Mouse (Mus musculus) forebrain, embryonic 10.5 days (tissue): ENCODE measurements around the gene Zmym4. TPM values are rescaled to one million over a fixed set of nuclear protein-coding genes. Genes with fewer than 3 reads are reported as not detected.

Experiments used
- DNase-seq: peaks from one replicate; pipeline ENCODE4 v3.0.0-alpha.2; 2017; ENCODE audit warnings: low spot score; ENCODE audit errors: extremely low spot score
- H3K27ac ChIP-seq: fragments of 300-500 bp; sonication (generic); 2 replicates; pipeline ENCODE4 v1.5.1; 2016; ENCODE audit warnings: mild to moderate bottlenecking
- H3K27me3 ChIP-seq: fragments of 300-500 bp; sonication (generic); 2 replicates; pipeline ENCODE4 v1.6.1; 2016; ENCODE audit warnings: mild to moderate bottlenecking; ENCODE audit not compliant: poor library complexity, severe bottlenecking
- H3K36me3 ChIP-seq: fragments of 300-500 bp; sonication (generic); replicated peaks from 2 replicates; pipeline ENCODE4 v1.6.1; 2016; ENCODE audit warnings: mild to moderate bottlenecking, moderate library complexity
- H3K4me1 ChIP-seq: fragments of 300-500 bp; sonication (generic); 2 replicates; pipeline ENCODE4 v1.6.1; 2016
- H3K4me3 ChIP-seq: fragments of 300-500 bp; sonication (generic); 2 replicates; pipeline ENCODE4 v1.5.1; 2016; ENCODE audit warnings: mild to moderate bottlenecking, moderate library complexity
- H3K9me3 ChIP-seq: fragments of 300-500 bp; sonication (generic); 2 replicates; pipeline ENCODE4 v1.6.1; 2016; ENCODE audit warnings: mild to moderate bottlenecking, moderate library complexity
- WGBS: fragments of 180-500 bp; shearing (Covaris S2); methylation state at CpG from one replicate; pipeline ENCODE4 v1.1.7; 2016; 5-methylcytosine and 5-hydroxymethylcytosine counted together
- polyA plus RNA-seq: library from polyadenylated mRNA; unstranded; fragments of >200 nt; fragmentation: Nextera tagmentation; extraction: Ambion mirVana; gene quantifications from 2 replicates; pipeline ENCODE4 v1.2.1, GENCODE M21; 2016

Zmym4 gene
- polyA plus RNA-seq, 1 experiment from 2014 or later = 29.9 TPM

DNA sequence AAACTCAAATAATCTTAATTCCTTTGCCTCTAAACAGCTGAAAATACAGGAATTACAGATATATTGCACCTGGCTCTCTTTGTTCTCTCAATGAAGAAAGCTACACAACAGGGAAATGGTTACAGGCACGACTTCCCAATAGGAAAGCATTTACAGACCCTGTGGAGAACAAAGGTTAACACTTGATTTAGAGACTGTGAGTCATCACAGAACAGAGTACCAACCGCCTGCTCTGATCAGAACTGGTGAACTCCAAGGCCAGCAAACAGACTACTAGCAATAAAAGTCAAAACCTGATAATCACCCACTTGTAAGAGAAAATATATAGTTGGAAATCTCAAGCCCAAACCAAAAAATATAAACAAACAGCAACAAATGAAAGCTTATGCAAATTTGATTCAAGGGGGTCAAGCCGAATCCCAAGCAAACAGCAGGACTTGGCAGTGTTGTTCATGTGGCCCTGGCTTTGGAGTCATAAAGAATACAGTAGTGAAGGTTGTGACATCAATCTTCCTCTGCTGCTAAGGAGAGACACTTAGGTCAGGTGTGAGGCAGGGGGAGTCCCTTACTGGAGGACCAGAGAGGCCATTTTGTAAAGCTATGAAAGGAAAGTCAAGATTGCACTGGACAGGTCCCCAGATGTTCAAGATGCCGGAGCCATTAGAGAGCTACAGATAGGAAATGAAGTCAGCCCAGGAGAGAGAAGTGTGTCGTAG, 88.2 kb downstream of the Zmym4 start:
- H3K9me3 ChIP-seq = no peaks in the 10 kb centered on the region
- no peak overlapping the region for H3K27ac ChIP-seq
- 89% methylated on average over 5 of the region's 5 CpGs for WGBS
- no peak for DNase-seq
- no peaks in the 10 kb centered on the region for H3K4me1 ChIP-seq
- peaks cover 93% of the 10 kb centered on the region for H3K36me3 ChIP-seq
- H3K27me3 ChIP-seq = no peaks in the 10 kb centered on the region
- no peak overlapping the region for H3K4me3 ChIP-seq

DNA sequence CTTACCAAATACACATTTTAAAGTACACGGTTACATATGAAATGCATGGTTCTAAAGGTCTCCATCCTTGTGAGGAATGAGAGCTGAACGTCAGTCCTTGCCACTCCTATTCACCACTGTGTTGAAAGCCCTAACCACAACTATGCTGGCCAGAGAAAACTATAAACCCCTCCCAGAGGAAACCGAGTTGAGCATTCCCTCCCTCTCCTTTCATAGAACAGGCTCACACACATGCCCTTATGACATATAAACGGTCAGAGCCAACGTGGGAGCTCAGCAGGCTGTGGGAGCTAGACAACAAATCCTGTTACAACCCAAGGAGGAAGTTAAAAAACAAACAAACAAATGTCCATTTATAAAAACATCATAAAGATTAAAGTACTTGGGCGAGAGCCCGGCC, 95.2 kb downstream of the Zmym4 start:
- Histone ChIP-seq H3K4me3 (no peak overlapping the region), H3K4me1 (no peaks in the 10 kb centered on the region), H3K9me3 (no peaks in the 10 kb centered on the region), H3K27me3 (no peaks in the 10 kb centered on the region), H3K36me3 (peaks cover 91% of the 10 kb centered on the region), H3K27ac (no peak overlapping the region)
- 88% methylated on average over 7 of the region's 7 CpGs for WGBS
- no peak for DNase-seq

DNA sequence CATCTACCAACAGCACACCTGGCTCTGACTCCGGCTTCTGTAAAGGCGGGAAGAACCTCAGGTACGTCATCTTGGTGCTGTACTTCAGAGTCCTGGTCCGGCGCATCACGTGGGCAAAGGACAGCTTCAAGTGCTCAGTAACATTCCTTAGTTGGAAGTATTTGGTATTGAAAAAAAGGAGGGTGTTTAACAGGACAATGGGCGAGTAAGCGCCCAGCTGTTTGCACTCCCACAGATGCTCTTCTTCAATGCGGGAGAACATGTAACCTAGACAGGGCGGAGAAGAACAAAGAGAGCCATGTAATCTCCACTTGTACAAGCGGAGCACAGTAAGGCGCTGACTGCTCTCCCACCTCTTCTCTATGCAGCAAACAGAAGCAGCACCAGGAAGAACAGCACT, 99.2 kb downstream of the Zmym4 start:
- Histone ChIP-seq H3K9me3 (no peaks in the 10 kb centered on the region), H3K4me1 (no peaks in the 10 kb centered on the region), H3K4me3 (no peak overlapping the region), H3K27me3 (no peaks in the 10 kb centered on the region), H3K27ac (no peak overlapping the region), H3K36me3 (peaks cover 91% of the 10 kb centered on the region)
- DNase-seq = no peak
- 94% methylated on average over 12 of the region's 12 CpGs for WGBS

DNA sequence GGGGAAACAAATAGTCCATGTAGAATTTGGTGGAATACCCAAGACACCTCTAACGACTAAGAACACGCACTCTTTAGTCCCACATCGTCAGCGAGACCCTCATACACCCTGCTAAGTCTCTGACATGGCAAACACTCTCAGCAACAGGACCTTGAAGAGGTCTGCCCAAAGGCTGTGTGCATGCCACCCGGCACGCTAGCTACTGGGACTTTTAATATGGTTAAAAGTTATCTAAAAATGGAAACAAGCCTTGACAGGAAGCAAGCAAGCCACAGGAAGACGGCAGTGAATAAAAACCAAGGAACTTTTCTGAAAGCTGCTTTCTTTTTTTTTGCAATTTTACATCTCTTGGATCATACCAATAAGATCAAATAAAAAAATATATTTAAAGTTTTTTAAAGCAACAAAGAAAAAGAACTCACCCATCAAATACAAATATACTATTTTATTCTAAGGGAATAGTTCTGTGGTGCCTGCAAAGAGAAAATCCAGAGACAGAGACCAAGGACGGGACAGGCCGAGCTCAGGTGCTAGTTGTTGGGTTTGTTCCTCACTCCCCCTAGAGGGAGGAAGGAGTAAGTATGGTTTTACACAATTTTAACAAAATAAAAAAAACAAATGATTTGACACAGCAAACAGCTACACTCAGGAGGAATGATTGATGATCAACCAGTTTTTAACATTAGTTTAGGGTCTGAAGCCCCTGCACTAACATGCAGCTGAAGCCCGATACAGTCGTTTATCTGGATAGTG, 106.2 kb downstream of the Zmym4 start:
- Histone ChIP-seq H3K27me3 (no peaks in the 10 kb centered on the region), H3K9me3 (no peaks in the 10 kb centered on the region), H3K27ac (no peak overlapping the region), H3K4me1 (no peaks in the 10 kb centered on the region), H3K36me3 (peaks cover 84% of the 10 kb centered on the region), H3K4me3 (no peak overlapping the region)
- no peak for DNase-seq
- 89% methylated on average over 11 of the region's 11 CpGs for WGBS

DNA sequence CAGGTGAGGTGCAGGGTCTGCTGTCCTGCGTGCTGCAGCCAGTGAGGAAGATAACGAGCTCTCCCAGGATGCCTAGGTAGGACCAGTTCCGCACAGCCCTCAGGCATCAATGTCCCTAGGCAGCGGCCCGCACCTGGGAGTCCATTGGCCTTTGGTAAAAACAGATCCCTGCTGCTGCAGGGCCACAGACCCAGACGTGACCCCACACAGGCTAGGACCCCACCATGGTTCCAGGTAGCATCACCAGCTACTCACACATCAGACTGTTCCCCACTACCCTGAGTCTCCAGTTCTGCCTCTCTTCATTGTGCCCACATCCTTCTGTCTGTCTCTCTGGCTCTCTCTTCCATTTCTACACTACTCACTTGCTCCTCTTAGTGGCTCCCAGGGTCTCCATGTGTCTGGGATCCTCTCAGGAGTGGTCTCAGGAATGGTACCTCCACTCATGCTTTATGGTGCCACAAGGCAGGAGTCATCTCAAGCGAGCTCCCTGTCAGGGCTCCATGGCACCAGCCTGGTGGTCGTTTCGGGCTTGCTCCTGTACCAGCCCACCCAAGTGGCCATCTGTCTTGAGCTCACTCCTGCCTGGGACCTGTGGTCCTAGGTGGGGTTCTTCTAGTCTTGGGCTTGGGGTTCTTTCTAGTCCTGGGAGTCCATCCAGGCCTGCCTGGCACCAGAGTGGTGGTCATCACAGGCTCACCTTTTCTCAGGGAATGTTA, 107.5 kb downstream of the Zmym4 start:
- DNase-seq = no peak
- H3K27ac ChIP-seq = no peak overlapping the region
- H3K9me3 ChIP-seq = no peaks in the 10 kb centered on the region
- H3K4me3 ChIP-seq = no peak overlapping the region
- 95% methylated on average over 9 of the region's 9 CpGs for WGBS
- no peaks in the 10 kb centered on the region for H3K27me3 ChIP-seq
- peaks cover 83% of the 10 kb centered on the region for H3K36me3 ChIP-seq
- H3K4me1 ChIP-seq = no peaks in the 10 kb centered on the region

DNA sequence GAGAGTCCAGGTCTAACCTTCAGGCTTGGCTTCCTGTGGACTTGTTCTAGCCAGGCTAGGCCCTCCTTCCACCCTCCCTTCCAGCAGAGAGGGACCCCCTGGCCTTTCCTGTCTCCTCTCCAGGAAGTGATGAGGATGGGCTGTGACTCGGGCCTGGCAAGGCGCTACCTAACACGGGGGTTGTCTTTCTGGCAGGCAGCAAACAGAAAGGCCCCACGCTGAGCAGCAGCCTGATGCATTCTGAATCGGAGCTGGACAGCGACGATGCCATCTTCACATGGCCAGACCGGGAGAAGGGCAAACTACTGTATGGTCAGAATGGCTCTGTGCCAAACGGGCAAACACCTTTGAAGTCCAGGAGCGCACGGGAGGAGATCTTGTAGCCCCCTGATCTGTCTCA, 115.0 kb downstream of the Zmym4 start:
- Histone ChIP-seq H3K27me3 (no peaks in the 10 kb centered on the region), H3K4me3 (no peak overlapping the region), H3K27ac (0 out of 2 replicates have a peak overlapping the region, but pooled peaks have one; percentile 15), H3K36me3 (peaks cover 75% of the 10 kb centered on the region), H3K9me3 (no peaks in the 10 kb centered on the region), H3K4me1 (no peaks in the 10 kb centered on the region)
- no peak for DNase-seq
- WGBS = 83% methylated on average over 11 of the region's 11 CpGs

DNA sequence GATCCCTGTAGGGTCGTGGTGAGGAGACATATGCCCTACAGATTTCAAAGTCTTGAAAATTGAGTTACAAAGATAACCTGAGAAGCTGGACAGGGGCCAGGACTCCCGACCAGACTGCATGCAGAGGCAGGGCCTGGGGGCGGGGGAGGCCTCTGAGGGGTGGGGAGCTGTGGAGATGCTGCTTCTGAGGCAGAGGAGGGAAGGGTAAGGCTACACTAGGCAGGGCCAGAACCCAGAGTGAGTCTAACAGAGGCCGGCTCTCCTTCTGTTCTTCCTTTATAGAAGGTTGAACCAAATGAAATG, 117.2 kb downstream of the Zmym4 start:
- no peak for DNase-seq
- H3K27ac ChIP-seq = no peak overlapping the region
- no peaks in the 10 kb centered on the region for H3K9me3 ChIP-seq
- peaks cover 88% of the 10 kb centered on the region for H3K36me3 ChIP-seq
- WGBS = 73% methylated on average over 4 of the region's 4 CpGs
- H3K4me1 ChIP-seq = no peaks in the 10 kb centered on the region
- H3K4me3 ChIP-seq = no peak overlapping the region
- no peaks in the 10 kb centered on the region for H3K27me3 ChIP-seq

DNA sequence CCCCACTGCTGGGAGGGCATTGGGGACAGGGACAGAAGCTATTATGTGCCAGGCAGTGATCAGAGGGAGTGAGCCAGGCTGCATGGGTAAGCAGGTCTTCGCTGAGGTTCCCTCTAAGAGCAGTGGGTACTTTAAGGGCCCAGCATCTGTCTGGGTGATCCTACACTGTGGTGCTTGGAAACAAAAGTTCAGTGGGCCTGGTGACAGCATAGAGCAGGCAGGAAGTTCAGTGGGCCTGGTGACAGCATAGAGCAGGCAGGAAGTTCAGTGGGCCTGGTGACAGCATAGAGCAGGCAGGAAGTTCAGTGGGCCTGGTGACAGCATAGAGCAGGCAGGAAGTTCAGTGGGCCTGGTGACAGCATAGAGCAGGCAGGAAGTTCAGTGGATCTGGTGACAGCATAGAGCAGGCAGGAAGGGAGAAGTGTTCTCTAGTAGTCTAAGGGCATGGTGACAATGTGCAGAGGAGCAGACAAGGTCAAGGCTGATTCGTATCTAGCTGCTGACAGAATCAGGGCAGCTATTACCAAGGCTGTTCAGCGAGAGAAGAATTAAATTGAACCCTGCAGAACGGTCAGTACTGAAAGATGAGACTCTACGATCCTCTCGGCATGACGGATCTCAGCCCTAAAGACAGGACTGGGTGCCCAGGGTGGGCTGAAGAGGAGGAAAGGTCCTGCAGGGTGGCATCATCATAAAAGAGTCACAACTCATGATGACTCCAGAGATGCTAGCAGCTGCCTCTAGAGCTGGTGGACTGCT, 117.7 kb downstream of the Zmym4 start:
- H3K27me3 ChIP-seq = no peaks in the 10 kb centered on the region
- no peaks in the 10 kb centered on the region for H3K9me3 ChIP-seq
- 87% methylated on average over 7 of the region's 7 CpGs for WGBS
- no peak overlapping the region for H3K4me3 ChIP-seq
- no peak for DNase-seq
- no peak overlapping the region for H3K27ac ChIP-seq
- peaks cover 87% of the 10 kb centered on the region for H3K36me3 ChIP-seq
- no peaks in the 10 kb centered on the region for H3K4me1 ChIP-seq

DNA sequence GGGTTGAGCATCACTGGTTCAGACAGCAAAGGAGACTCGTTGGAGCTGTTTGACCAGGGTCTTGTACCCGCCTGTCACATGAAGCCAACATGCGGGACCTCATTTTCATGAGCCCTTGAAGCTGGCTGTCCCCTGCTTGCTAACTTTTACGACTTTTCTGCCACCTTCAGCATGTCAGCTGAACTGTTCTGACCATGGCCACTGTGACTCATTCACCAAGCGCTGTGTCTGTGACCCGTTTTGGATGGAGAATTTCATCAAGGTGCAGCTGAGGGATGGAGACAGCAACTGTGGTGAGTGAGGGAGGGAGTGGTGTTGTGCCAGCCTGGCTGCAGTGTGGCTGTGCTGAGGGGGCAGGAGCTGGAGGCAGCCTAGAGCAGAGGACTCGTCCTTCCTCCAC, 121.0 kb downstream of the Zmym4 start:
- H3K27ac ChIP-seq = no peak overlapping the region
- H3K36me3 ChIP-seq = peaks cover 82% of the 10 kb centered on the region
- H3K4me1 ChIP-seq = no peaks in the 10 kb centered on the region
- WGBS = 72% methylated on average over 7 of the region's 7 CpGs
- no peaks in the 10 kb centered on the region for H3K27me3 ChIP-seq
- no peak for DNase-seq
- H3K9me3 ChIP-seq = no peaks in the 10 kb centered on the region
- no peak overlapping the region for H3K4me3 ChIP-seq

DNA sequence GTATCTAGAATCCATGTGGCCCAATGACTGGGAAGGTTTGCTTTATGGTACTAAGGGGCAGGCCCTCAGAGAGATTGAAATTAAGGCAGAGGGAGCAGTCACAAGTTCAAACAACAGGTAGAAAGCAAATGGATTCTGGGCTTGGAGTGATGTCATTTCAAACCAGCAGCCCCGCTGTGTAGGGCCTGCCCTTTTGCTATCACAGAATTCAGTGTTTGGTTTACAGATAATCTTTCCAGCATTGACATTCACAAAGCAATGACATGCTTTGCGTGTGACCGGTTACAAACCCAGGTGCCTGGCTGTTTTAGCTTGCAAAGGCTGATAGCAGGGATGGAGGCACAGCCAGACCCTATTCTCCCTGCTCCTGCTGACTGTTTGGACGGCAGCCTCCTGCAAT, 122.3 kb downstream of the Zmym4 start:
- Histone ChIP-seq H3K4me3 (no peak overlapping the region), H3K27ac (no peak overlapping the region), H3K4me1 (no peaks in the 10 kb centered on the region), H3K27me3 (no peaks in the 10 kb centered on the region), H3K9me3 (no peaks in the 10 kb centered on the region), H3K36me3 (peaks cover 83% of the 10 kb centered on the region)
- no peak for DNase-seq
- 81% methylated on average over 4 of the region's 4 CpGs for WGBS

DNA sequence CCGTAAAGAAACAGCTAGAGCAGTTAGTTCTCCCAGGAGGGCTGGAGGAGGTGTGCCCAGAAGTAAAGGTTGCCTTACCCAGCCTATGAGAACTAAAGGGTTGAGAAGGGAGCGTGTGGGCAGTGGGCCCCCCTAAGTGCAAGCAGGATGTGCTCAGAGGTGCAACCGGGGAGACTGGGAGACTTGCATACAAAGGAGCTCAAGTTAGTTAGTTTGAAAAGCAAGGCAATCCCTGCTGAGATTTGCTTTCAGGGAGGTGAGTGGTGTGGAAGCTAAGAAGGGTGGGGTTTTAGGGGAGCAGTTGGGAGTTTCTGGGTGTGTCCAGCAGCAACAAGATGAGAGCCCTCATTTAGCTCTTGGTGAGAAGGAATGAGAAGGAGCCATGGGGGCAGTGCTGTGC, 125.0 kb downstream of the Zmym4 start:
- 58% methylated on average over 3 of the region's 3 CpGs for WGBS
- Histone ChIP-seq H3K4me3 (no peak overlapping the region), H3K9me3 (no peaks in the 10 kb centered on the region), H3K4me1 (no peaks in the 10 kb centered on the region), H3K36me3 (peaks cover 68% of the 10 kb centered on the region), H3K27ac (no peak overlapping the region), H3K27me3 (no peaks in the 10 kb centered on the region)
- no peak for DNase-seq

DNA sequence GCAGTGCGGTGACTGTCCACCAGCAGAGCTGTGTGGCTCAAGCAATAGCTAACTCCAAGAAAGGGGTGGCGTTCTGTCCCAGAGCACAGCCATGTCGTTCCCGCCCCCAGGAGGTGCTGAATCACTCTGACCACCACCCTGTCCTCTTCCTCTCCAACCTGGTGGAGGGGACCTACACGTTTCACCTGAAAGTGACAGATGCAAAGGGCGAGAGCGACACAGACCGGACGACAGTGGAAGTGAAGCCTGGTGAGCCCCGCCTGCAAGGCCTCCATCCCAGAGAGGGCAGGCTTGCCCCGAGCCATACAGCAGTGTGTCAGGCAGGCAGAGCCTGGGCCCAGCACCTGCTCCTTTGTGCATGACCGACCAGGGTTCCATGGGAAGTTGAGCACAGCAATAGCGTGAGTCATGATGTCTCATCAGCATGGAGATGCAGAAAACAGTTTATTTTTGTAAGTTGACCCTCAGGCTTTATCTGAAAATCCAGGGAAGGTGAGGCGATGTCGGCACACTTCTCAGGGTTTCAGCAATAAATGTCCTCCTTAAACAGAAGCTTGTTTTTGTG, 126.9 kb downstream of the Zmym4 start:
- 90% methylated on average over 15 of the region's 15 CpGs for WGBS
- Histone ChIP-seq H3K27ac (no peak overlapping the region), H3K4me1 (no peaks in the 10 kb centered on the region), H3K27me3 (no peaks in the 10 kb centered on the region), H3K4me3 (no peak overlapping the region), H3K36me3 (peaks cover 63% of the 10 kb centered on the region), H3K9me3 (no peaks in the 10 kb centered on the region)
- no peak for DNase-seq
